Mouse (Mus musculus) lung, postnatal 14 days (tissue): ENCODE measurements around the gene C1qtnf1.

Source experiments
- DNase-seq: peaks from one replicate; pipeline ENCODE4 v3.0.0; 2021

The C1qtnf1 gene

GRCm38 (mm10) chr11:118438665-118439414 is 10.8 kb downstream of the C1qtnf1 start:
- peak; percentile 53 for DNase-seq

GRCm38 (mm10) chr11:118442691-118443090 is 14.7 kb downstream of the C1qtnf1 start:
- DNase-seq: no peak

- DNase-seq: peak; percentile 89
These were observed 15.4 kb downstream of the C1qtnf1 start for GRCm38 (mm10) chr11:118443201-118443970.

- DNase-seq: peak; percentile 75
These were observed 17.8 kb downstream of the C1qtnf1 start for GRCm38 (mm10) chr11:118445843-118446242.

- DNase-seq: no peak
These were observed 19.3 kb downstream of the C1qtnf1 start for GRCm38 (mm10) chr11:118447346-118447745.

GRCm38 (mm10) chr11:118448385-118448784 is 20.4 kb downstream of the C1qtnf1 start:
- DNase-seq: no peak

GRCm38 (mm10) chr11:118451211-118451610 is 23.2 kb downstream of the C1qtnf1 start:
- DNase-seq: no peak

GRCm38 (mm10) chr11:118452955-118453354 is 25.0 kb downstream of the C1qtnf1 start:
- no peak for DNase-seq

- DNase-seq: no peak
These were observed 26.1 kb downstream of the C1qtnf1 start for GRCm38 (mm10) chr11:118453886-118454671.

GRCm38 (mm10) chr11:118455788-118456187 is 27.8 kb downstream of the C1qtnf1 start:
- DNase-seq: no peak

- DNase-seq: no peak
These were observed 28.9 kb downstream of the C1qtnf1 start for GRCm38 (mm10) chr11:118456937-118457336.

- DNase-seq: peak; percentile 35
These were observed 31.0 kb downstream of the C1qtnf1 start for GRCm38 (mm10) chr11:118459051-118459450.

GRCm38 (mm10) chr11:118459536-118459935 is 31.5 kb downstream of the C1qtnf1 start:
- no peak for DNase-seq

- DNase-seq: no peak
These were observed 32.3 kb downstream of the C1qtnf1 start for GRCm38 (mm10) chr11:118460280-118460679.

GRCm38 (mm10) chr11:118467441-118468035 is 39.5 kb downstream of the C1qtnf1 start:
- DNase-seq: no peak

- DNase-seq: no peak
These were observed 41.6 kb downstream of the C1qtnf1 start for GRCm38 (mm10) chr11:118469509-118470160.

GRCm38 (mm10) chr11:118470234-118470966 is 42.4 kb downstream of the C1qtnf1 start:
- DNase-seq: no peak

GRCm38 (mm10) chr11:118471676-118472075 is 43.7 kb downstream of the C1qtnf1 start:
- no peak for DNase-seq

- no peak for DNase-seq
These were observed 45.2 kb downstream of the C1qtnf1 start for GRCm38 (mm10) chr11:118473161-118473560.

- DNase-seq: no peak
These were observed 46.0 kb downstream of the C1qtnf1 start for GRCm38 (mm10) chr11:118473842-118474500.

GRCm38 (mm10) chr11:118475496-118476083 is 47.6 kb downstream of the C1qtnf1 start:
- no peak for DNase-seq
